Mouse (Mus musculus) embryo, embryonic 10.5 days (tissue): ENCODE measurements around the gene Ifnar1.

ENCODE experiments used
- DNase-seq: peaks from one replicate; pipeline ENCODE4 v3.0.0-alpha.2; 2015; ENCODE audit warnings: low spot score

Gene Ifnar1

GRCm38 (mm10) chr16:91461066-91461638 lies 23.9 kb upstream of the Ifnar1 start:
- no peak for DNase-seq

DNA sequence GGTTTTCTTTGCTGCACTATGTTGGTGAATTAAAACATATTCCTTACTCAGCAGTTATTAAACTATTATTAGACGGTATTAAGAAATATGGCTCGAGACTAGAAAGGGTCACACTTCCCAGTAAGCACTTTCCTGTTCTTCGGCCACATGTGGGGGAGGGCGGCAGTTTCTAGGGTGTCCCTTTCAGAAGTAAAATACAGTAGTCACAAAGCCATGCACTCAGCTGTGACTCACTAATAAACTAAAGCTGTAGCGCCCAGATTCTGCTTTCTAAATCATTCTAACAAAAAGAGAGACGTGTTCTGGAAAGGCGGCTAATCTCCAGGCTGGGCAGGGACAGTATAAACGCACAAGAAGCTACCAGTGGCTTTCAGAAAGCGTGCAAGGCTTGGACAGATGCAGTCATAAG lies 23.3 kb upstream of the Ifnar1 start:
- DNase-seq = no peak

GRCm38 (mm10) chr16:91462644-91463043 lies 22.4 kb upstream of the Ifnar1 start:
- DNase-seq = no peak

DNA sequence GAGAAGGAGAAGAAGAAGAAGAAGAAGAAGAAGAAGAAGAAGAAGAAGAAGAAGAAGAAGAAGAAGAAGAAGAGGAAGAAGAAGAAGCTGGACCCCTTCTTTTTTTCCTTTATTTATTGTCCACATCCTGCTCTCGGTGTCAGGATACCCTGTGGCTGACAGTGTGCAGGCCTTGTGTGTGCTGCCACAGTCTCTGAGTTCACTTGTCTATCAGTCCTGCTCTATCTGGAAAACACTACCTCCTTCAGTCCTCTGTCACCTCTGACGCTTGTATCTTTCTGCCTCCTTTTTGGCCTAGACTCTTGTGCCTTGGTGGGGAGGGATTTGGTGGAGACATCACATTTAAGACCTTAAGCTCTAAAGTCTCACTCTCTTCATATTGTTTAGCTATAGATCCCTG lies 21.6 kb upstream of the Ifnar1 start:
- no peak for DNase-seq

- no peak for DNase-seq
Observed at GRCm38 (mm10) chr16:91463836-91464400, 21.1 kb upstream of the Ifnar1 start.

DNA sequence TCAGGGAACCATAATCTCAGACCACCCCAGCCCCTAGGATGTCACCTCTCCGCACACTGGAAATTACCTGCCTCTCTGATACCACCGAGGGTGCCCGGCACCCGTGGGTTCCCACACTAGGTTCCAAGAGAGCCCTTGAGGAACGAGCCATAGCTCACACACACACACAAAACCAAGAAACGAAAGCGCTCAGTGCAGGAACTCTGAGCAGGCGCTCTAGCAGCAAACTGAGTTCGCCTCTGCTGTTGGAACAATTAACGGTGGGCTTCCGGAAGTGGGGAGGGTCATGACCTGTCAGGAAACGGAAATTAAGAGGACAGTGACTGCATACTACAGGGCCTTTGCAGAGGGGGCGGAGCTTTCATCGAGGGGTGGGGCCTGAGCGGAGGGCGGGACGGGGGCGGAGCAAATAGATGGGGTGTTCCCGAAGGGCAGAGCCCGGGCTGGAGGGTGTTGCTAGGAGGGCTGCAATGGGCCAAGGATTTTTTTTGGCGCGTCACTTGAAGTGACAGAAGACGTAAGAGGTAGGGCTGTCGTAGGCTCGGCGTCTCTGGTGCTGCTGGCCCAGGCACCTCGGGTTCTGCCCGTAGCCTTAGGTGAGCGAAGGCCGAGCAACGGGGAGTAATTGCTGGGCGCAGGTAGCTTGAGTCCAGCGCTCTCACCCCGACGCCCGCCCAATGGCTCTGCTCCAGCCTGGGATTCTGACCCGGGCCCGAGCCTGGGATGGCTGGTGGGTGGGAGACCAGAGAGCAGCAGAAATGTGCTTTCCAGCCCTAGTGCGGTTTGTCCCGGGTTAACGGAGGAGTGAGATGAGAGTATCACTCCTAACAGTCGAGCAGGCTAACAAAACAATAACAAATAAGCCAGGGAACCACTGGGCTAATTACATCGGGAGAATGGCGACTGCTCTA lies 20.2 kb upstream of the Ifnar1 start:
- peak; percentile 95 for DNase-seq

GRCm38 (mm10) chr16:91465505-91466240 lies 19.4 kb upstream of the Ifnar1 start:
- DNase-seq = no peak

GRCm38 (mm10) chr16:91466566-91466965 lies 18.5 kb upstream of the Ifnar1 start:
- peak; percentile 68 for DNase-seq

DNA sequence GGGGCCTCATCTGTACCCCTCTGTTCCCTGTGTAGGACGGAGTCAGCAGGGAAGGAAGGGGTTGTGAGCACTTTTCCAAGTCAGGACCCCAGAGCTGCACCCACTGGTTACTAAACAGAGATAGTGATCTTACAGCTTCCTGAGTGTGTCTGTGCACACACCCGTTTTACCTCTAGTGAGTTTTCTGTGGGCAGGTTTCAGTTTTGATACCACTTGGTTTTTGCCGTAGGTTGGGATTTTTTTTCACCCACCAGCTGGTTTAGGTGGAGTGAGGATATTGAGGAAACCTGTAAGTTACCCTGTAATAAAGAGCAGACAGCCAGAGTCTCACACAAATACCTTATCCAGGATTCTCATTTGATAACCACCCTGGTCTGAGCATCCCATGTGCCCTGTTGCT lies 14.6 kb upstream of the Ifnar1 start:
- DNase-seq = no peak

- no peak for DNase-seq
Observed at GRCm38 (mm10) chr16:91471481-91471880, 13.6 kb upstream of the Ifnar1 start.

DNA sequence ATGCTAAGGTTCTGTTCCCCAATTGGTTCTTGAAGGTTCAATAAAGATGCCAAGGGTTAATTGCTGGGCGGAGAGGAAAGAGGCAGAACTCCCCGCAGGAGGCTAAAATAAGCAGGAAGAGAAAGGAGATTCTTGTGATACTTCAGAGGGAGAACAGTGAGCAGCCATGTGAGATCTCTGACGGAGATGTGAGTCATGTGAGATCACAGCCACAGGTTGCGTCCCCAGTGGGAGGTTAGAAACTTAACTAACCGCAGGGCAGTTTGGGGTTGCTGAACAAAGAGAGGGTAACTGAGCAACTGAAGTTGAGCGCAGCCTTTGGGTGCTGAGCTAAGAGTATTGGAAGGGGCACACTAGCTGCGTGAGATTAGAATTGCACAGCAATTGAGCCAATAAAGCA lies 9.3 kb upstream of the Ifnar1 start:
- no peak for DNase-seq

DNA sequence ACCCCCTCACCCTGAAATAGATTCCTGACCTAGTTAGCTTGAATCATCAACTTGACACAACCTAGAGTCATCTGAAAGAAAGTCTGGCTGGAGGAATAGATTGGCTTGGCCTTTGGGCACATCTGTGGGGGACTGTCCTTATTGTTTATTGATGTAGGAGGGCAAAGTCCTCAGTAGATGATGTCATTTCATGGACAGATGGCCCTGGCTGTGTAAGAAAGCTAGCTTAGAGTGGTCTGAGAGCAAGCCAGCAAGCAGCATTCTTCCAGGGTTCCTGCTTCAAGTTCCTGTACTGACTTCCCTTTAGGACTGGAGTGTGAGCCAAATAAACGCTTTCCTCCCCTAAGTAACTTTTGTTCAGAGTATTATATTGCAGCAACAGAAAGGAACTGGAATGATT lies 7.0 kb upstream of the Ifnar1 start:
- peak; percentile 22 for DNase-seq

GRCm38 (mm10) chr16:91480517-91480916 lies 4.5 kb upstream of the Ifnar1 start:
- no peak for DNase-seq

GRCm38 (mm10) chr16:91484387-91484786 lies 651 bp upstream of the Ifnar1 start:
- DNase-seq = no peak

- DNase-seq = peak; percentile 17
Observed at GRCm38 (mm10) chr16:91485841-91486240, 803 bp downstream of the Ifnar1 start.

GRCm38 (mm10) chr16:91488066-91488465 lies 3.0 kb downstream of the Ifnar1 start:
- DNase-seq = no peak

DNA sequence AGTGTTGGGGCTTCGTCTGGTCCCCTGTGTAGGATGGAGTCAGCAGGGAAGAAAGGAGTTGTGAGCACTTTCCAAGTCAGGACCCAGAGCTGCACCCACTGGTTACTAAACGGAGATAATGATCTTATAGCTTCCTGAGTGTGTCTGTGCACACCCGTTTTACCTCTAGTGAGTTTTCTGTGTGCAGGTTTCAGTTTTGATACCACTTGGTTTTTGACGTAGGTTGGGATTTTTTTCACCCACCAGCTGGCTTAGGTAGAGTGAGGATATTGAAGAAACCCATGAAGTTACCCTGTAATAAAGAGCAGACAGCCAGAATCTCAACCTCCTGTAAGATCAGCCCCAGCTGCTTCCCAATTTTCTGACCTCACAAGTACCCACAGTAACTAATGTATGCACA lies 5.9 kb downstream of the Ifnar1 start:
- no peak for DNase-seq

DNA sequence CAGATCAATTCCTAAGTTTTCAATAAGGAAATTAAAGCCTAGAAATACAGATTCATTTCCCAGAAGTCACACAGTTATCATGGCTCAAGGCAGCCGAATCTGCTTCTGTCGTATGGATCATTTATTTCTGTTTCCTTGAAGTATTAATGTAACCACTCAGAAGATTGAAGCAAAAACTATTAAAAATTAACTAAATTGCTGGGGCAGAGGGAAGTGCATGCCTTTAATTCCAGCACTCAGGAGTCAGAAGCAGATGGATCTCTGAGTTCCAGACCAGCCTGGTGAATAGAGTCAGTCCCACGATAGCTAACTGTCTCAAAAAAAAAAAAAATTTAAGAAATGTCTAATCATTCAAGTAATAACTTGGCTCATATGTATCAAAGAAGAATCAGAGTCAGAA lies 6.4 kb downstream of the Ifnar1 start:
- no peak for DNase-seq

DNA sequence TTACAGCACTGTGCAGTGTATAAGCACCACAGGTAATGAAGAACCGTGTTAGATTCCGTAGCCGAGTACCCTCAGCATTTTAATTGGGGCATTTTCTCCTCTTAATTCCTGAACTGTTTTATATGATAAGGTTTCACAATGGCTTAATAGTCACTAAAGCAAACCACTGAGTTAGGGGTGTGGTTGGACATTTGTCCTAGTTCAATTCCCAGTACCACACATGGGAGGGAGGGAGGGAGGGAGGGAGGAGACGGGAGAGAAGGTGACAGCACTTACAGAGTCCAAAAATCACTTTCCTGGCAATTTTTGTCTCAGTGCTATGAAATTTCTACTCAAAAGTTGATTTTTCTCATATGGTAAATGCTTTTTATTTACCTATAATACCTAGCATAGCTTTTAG lies 10.5 kb downstream of the Ifnar1 start:
- no peak for DNase-seq

- no peak for DNase-seq
Observed at GRCm38 (mm10) chr16:91496206-91496605, 11.2 kb downstream of the Ifnar1 start.

- DNase-seq = no peak
Observed at GRCm38 (mm10) chr16:91496766-91497165, 11.7 kb downstream of the Ifnar1 start.

- no peak for DNase-seq
Observed at GRCm38 (mm10) chr16:91498041-91498440, 13.0 kb downstream of the Ifnar1 start.

DNA sequence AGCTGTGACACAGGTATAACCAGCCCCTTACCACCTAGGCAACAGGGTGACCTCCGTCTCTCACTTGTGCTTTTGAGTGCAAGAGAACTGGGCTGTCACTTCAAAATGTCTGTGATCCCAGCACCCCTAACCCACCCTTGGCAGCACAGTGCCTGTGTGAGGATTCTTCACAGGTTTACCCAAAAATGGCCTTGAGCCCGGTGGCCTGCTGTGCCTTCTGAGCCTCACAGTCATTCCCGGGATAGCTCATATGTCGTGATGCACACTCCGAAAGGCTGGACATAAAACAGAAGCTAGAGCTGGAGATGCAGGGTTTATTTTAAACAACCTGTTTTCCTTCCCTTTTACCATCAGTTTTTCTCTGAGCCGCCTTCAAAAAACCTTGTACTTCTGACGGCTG lies 19.7 kb downstream of the Ifnar1 start:
- no peak for DNase-seq
